Mouse (Mus musculus) mouse embryonic stem cell (cell line): ENCODE data around the gene Nod2.

ENCODE experiments used
- in situ Hi-C, 2 experiments: fragments of 300-500 bp; cut with MboI; formaldehyde crosslinking; loops; 1 replicate in 1 of 2; 3 replicates in 1 of 2; pipeline ENCODE4 v1.14.3; 2019 to 2020; ENCODE audit warnings: low sequenced_read_pairs in 2 of 2, low pct_unique_long_range_greater_than_20kb in 1 of 2, mixed read lengths in 1 of 2; ENCODE audit not compliant: unreplicated experiment in 1 of 2

The Nod2 gene

GRCm38 (mm10) chr8:88696228-88696627 is 49.1 kb downstream of the Nod2 start:
- in situ Hi-C loops: no loop called here

- in situ Hi-C loops: no loop called here
Measured at GRCm38 (mm10) chr8:88696721-88697641, 49.9 kb downstream of the Nod2 start, which contains the start of gene Cyld. Gene Cyld, plus strand, starts transcription at chr8:88697028.

GRCm38 (mm10) chr8:88697642-88698031 is 50.5 kb downstream of the Nod2 start:
- in situ Hi-C loops: no loop called here

- in situ Hi-C loops: no loop called here
Measured at GRCm38 (mm10) chr8:88698048-88698447, 50.9 kb downstream of the Nod2 start.

GRCm38 (mm10) chr8:88701611-88702010 is 54.5 kb downstream of the Nod2 start:
- in situ Hi-C loops: no loop called here

- in situ Hi-C loops: no loop called here
Measured at GRCm38 (mm10) chr8:88702816-88703215, 55.7 kb downstream of the Nod2 start.

- in situ Hi-C loops: no loop called here
Measured at GRCm38 (mm10) chr8:88723256-88723963, 76.3 kb downstream of the Nod2 start.
